Mouse (Mus musculus) C2C12 (cell line): ENCODE measurements around the gene Gnpat. TPM values are rescaled to one million over a fixed set of nuclear protein-coding genes. Genes with fewer than 3 reads are reported as not detected.

ENCODE experiments used
- H3K27me3 ChIP-seq: one replicate; pipeline ENCODE4 v1.6.1; 2011; ENCODE audit not compliant: control insufficient read depth, insufficient read depth, insufficient read length
- H3K36me3 ChIP-seq: one replicate; pipeline ENCODE4 v1.6.1; 2011; ENCODE audit not compliant: control insufficient read depth, insufficient read depth
- H3K4me3 ChIP-seq: one replicate; pipeline ENCODE4 v1.5.1; 2011; ENCODE audit warnings: mild to moderate bottlenecking, control low read depth; ENCODE audit not compliant: poor library complexity, insufficient read depth, severe bottlenecking
- H3K79me2 ChIP-seq: one replicate; pipeline ENCODE4 v1.6.1; 2011; ENCODE audit not compliant: control insufficient read depth, insufficient read depth
- H3K79me3 ChIP-seq: one replicate; pipeline ENCODE4 v1.6.1; 2011; ENCODE audit warnings: low read depth, control low read depth
- H3ac ChIP-seq: one replicate; pipeline ENCODE3; 2011; ENCODE audit warnings: low read depth; ENCODE audit not compliant: control insufficient read depth, insufficient read length
- CEBPB ChIP-seq: IDR thresholded peaks from one replicate; pipeline ENCODE4 v1.6.1; 2011; ENCODE audit warnings: low read depth, mild to moderate bottlenecking, control low read depth, moderate library complexity
- CTCF ChIP-seq: IDR thresholded peaks from one replicate; pipeline ENCODE4 v1.5.1; 2011; ENCODE audit not compliant: control insufficient read depth, insufficient read depth, insufficient read length
- FOSL1 ChIP-seq: IDR thresholded peaks from one replicate; pipeline ENCODE4 v1.8.0; 2011; ENCODE audit warnings: mild to moderate bottlenecking, low read length; ENCODE audit not compliant: poor library complexity, insufficient read depth, severe bottlenecking
- MAX ChIP-seq: IDR thresholded peaks from one replicate; pipeline ENCODE4 v1.6.1; 2011; ENCODE audit warnings: mild to moderate bottlenecking, control low read depth
- MYOD1 ChIP-seq: IDR thresholded peaks from one replicate; pipeline ENCODE4 v1.6.1; 2011; ENCODE audit warnings: low read depth; ENCODE audit not compliant: control insufficient read depth, insufficient read length
- MYOG ChIP-seq: IDR thresholded peaks from one replicate; pipeline ENCODE4 v1.6.1; 2011; ENCODE audit not compliant: control insufficient read depth, insufficient read length; ENCODE audit errors: extremely low read depth
- USF1 ChIP-seq: IDR thresholded peaks from one replicate; pipeline ENCODE4 v1.6.1; 2011; ENCODE audit warnings: low read depth, mild to moderate bottlenecking, control low read depth, moderate library complexity
- polyA plus RNA-seq: library from polyadenylated mRNA; unstranded; fragments of >200 nt; fragmentation: generic; extraction: Trizol; gene quantifications from one replicate; pipeline ENCODE4 v1.2.1, GENCODE M21; 2012; ENCODE audit warnings: missing spikeins

Gnpat gene
- polyA plus RNA-seq, 1 experiment, result 59.9 TPM

- TF ChIP-seq MYOG, result no peak
- TF ChIP-seq FOSL1, result no peak
- no peak for TF ChIP-seq MYOD1
- TF ChIP-seq CEBPB, result no peak
- TF ChIP-seq CTCF, result no peak
- no peak for TF ChIP-seq MAX
- no peak for TF ChIP-seq USF1
Measured at GRCm38 (mm10) chr8:124859466-124859865, 3.4 kb upstream of the Gnpat start.

GRCm38 (mm10) chr8:124860188-124860587, 2.6 kb upstream of the Gnpat start:
- Histone ChIP-seq H3K79me2 (peaks cover 97% of the 10 kb centered on the region), H3K4me3 (no peak overlapping the region), H3K27me3 (no peaks in the 10 kb centered on the region), H3ac (no peak overlapping the region), H3K36me3 (peaks cover 52% of the 10 kb centered on the region), H3K79me3 (peaks cover 65% of the 10 kb centered on the region)
- TF ChIP-seq CTCF, result no peak
- no peak for TF ChIP-seq MAX
- no peak for TF ChIP-seq CEBPB
- TF ChIP-seq USF1, result no peak
- no peak for TF ChIP-seq MYOG
- TF ChIP-seq MYOD1, result no peak
- TF ChIP-seq FOSL1, result no peak

More at GRCm38 (mm10) chr8:124859466-124859865, 3.4 kb upstream of the Gnpat start:
- Histone ChIP-seq H3K36me3 (peaks cover 59% of the 10 kb centered on the region), H3K4me3 (no peak overlapping the region), H3ac (no peak overlapping the region), H3K79me3 (peaks cover 65% of the 10 kb centered on the region), H3K27me3 (no peaks in the 10 kb centered on the region), H3K79me2 (peaks cover 97% of the 10 kb centered on the region)

- H3K4me3 ChIP-seq, result peak overlapping the region; percentile 72
- H3K36me3 ChIP-seq, result peaks cover 25% of the 10 kb centered on the region
- peak overlapping the region; percentile 76 for H3ac ChIP-seq
- H3K79me2 ChIP-seq, result peaks cover 99% of the 10 kb centered on the region
- H3K79me3 ChIP-seq, result peaks cover 59% of the 10 kb centered on the region
- no peaks in the 10 kb centered on the region for H3K27me3 ChIP-seq
- TF ChIP-seq MYOG (no peak), USF1 (no peak), CTCF (no peak), FOSL1 (no peak), CEBPB (no peak), MYOD1 (no peak), MAX (peak; percentile 3)
Measured at GRCm38 (mm10) chr8:124863163-124863677, 387 bp downstream of the Gnpat start.

GRCm38 (mm10) chr8:124863729-124864128, 896 bp downstream of the Gnpat start:
- peak overlapping the region; percentile 72 for H3K4me3 ChIP-seq
- H3K79me3 ChIP-seq, result peaks cover 58% of the 10 kb centered on the region
- no peaks in the 10 kb centered on the region for H3K27me3 ChIP-seq
- H3ac ChIP-seq, result peak overlapping the region; percentile 22
- H3K36me3 ChIP-seq, result peaks cover 20% of the 10 kb centered on the region
- H3K79me2 ChIP-seq, result peaks cover 99% of the 10 kb centered on the region
- no peak for TF ChIP-seq MYOD1
- no peak for TF ChIP-seq USF1
- TF ChIP-seq CEBPB, result no peak
- no peak for TF ChIP-seq CTCF
- TF ChIP-seq MAX, result no peak
- TF ChIP-seq MYOG, result no peak
- no peak for TF ChIP-seq FOSL1

- no peak overlapping the region for H3ac ChIP-seq
Measured at GRCm38 (mm10) chr8:124866669-124867068, 3.8 kb downstream of the Gnpat start.

GRCm38 (mm10) chr8:124867126-124867525, 4.3 kb downstream of the Gnpat start:
- no peak for TF ChIP-seq CEBPB
- TF ChIP-seq MYOG, result no peak
- no peak for TF ChIP-seq CTCF
- TF ChIP-seq FOSL1, result no peak
- no peak for TF ChIP-seq MYOD1
- no peak for TF ChIP-seq MAX
- no peak for TF ChIP-seq USF1
- peaks cover 38% of the 10 kb centered on the region for H3K79me3 ChIP-seq
- no peak overlapping the region for H3K4me3 ChIP-seq
- peaks cover 11% of the 10 kb centered on the region for H3K36me3 ChIP-seq
- no peaks in the 10 kb centered on the region for H3K27me3 ChIP-seq
- H3K79me2 ChIP-seq, result peaks cover 96% of the 10 kb centered on the region
- no peak overlapping the region for H3ac ChIP-seq

More at GRCm38 (mm10) chr8:124866669-124867068, 3.8 kb downstream of the Gnpat start:
- Histone ChIP-seq H3K36me3 (peaks cover 10% of the 10 kb centered on the region), H3K4me3 (no peak overlapping the region), H3K27me3 (no peaks in the 10 kb centered on the region), H3K79me3 (peaks cover 41% of the 10 kb centered on the region), H3K79me2 (peaks cover 98% of the 10 kb centered on the region)
- no peak for TF ChIP-seq MYOG
- TF ChIP-seq CEBPB, result no peak
- no peak for TF ChIP-seq FOSL1
